12 mouse cellular contexts compared by ENCODE assay signal in the genomic region with DNA sequence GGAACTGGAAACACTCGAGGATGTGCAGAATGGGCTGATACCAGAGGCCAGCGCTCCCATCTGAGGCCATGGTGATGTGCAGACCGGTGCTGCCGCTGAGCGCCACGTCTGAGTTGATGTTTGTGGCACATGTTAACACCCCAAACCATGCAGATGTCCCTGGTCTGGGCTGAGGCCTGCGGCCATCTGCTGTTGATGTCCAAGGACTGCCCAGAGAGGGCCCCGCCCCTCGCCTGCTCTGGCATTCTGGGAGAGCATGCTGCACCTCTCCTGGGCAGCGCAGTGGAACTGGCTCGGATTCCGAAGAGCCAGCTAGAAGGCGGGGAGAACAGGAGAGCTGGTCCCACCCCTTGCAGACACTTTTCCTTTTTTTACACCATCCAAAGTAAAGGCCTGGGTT.
A peak's percentile ranks its signal among the peaks of the same experiment; 100 is the strongest.
DNase-seq lines count a peak whose midpoint lies in the region; ATAC-seq and TF ChIP-seq lines count a peak whose summit lies in the region.
"Had no signal": no experiment of that assay in that cellular context is flagged by ENCODE, and none has a peak within 500 bp of the region (broad histone marks: within the 10 kb centered on the region; RNA-seq: fewer than 3 reads in every experiment).

No protein-coding gene starts in this region.

- no peak for DNase-seq in forebrain, embryonic 10.5 days (ENCODE audit: extremely low spot score, low spot score)
- DNase-seq in kidney, adult 11 months = no peak
- no peak for DNase-seq in urinary bladder, postnatal 25 days (ENCODE audit: low spot score)
- no peak for DNase-seq in left cerebral cortex, adult 2 months (ENCODE audit: extremely low spot score in 1 of 2, low spot score in 2 of 2)
- DNase-seq: adrenal gland, postnatal 10 days; cerebellum, adult 9-10 months; right cerebral cortex, postnatal 25 days had no signal

- no peak overlapping the region for H3K4me2 ChIP-seq in forebrain, embryonic 12.5 days
- H3K4me2 ChIP-seq in kidney, embryonic 14.5 days (replicated peaks; ENCODE audit: low read depth, low read length) = no peak overlapping the region
- no peak overlapping the region for H3K4me2 ChIP-seq in neural tube, embryonic 12.5 days (replicated peaks)
- H3K4me2 ChIP-seq in neural tube, embryonic 15.5 days = no peak overlapping the region

- WGBS in forebrain, embryonic 12.5 days = 55% methylated on average over 13 of the region's 13 CpGs
- 54% methylated on average over 13 of the region's 13 CpGs for WGBS in forebrain, embryonic 10.5 days
- WGBS in kidney, embryonic 14.5 days = 53% methylated on average over 13 of the region's 13 CpGs
- WGBS in neural tube, embryonic 12.5 days = 52% methylated on average over 13 of the region's 13 CpGs
- WGBS in neural tube, embryonic 15.5 days = 61% methylated on average over 13 of the region's 13 CpGs

- no peak for TF ChIP-seq CTCF in left cerebral cortex, adult 2 months (IDR thresholded peaks at IDR 0.05)

- intact Hi-C loops in left cerebral cortex, adult 2 months (cut with DNase I) = loop anchor here (5.0 kb wide), 3 partner anchors 304 to 399 kb away; partner anchors contain the start of gene Twistnb

- H3K27me3 ChIP-seq in forebrain, embryonic 12.5 days = peaks cover 78% of the 10 kb centered on the region
- H3K27me3 ChIP-seq in forebrain, embryonic 10.5 days (ENCODE audit: poor library complexity, severe bottlenecking) = peaks cover 44% of the 10 kb centered on the region
- 0 out of 2 replicates have a peak, but pooled peaks cover 5% of the 10 kb centered on the region for H3K27me3 ChIP-seq in kidney, embryonic 14.5 days (ENCODE audit: control insufficient read depth, insufficient read depth, low read length)
- H3K27me3 ChIP-seq in neural tube, embryonic 12.5 days (replicated peaks) = no peaks in the 10 kb centered on the region
- peaks cover 15% of the 10 kb centered on the region; the same call in 1 of the 2 replicates for H3K27me3 ChIP-seq in neural tube, embryonic 15.5 days (replicated peaks)

- no peak overlapping the region for H3K27ac ChIP-seq in forebrain, embryonic 12.5 days
- H3K27ac ChIP-seq in forebrain, embryonic 10.5 days = no peak overlapping the region
- no peak overlapping the region for H3K27ac ChIP-seq in kidney, embryonic 14.5 days (ENCODE audit: low read depth, low read length)
- H3K27ac ChIP-seq in neural tube, embryonic 12.5 days = no peak overlapping the region
- H3K27ac ChIP-seq in neural tube, embryonic 15.5 days (replicated peaks) = no peak overlapping the region
- H3K27ac ChIP-seq in left cerebral cortex, adult 2 months = no peak overlapping the region
- H3K27ac ChIP-seq: midbrain, embryonic 10.5 days had no signal

- H3K4me1 ChIP-seq in forebrain, embryonic 12.5 days = peaks cover 18% of the 10 kb centered on the region
- peaks cover 18% of the 10 kb centered on the region for H3K4me1 ChIP-seq in forebrain, embryonic 10.5 days
- peaks cover 6% of the 10 kb centered on the region for H3K4me1 ChIP-seq in kidney, embryonic 14.5 days (ENCODE audit: control insufficient read depth, insufficient read depth, low read length)
- peaks cover 41% of the 10 kb centered on the region for H3K4me1 ChIP-seq in neural tube, embryonic 12.5 days
- H3K4me1 ChIP-seq in neural tube, embryonic 15.5 days = peaks cover 40% of the 10 kb centered on the region

- H3K9ac ChIP-seq in forebrain, embryonic 12.5 days = no peak overlapping the region
- no peak overlapping the region for H3K9ac ChIP-seq in kidney, embryonic 14.5 days (ENCODE audit: low read depth, low read length)
- no peak overlapping the region for H3K9ac ChIP-seq in neural tube, embryonic 12.5 days
- H3K9ac ChIP-seq in neural tube, embryonic 15.5 days (replicated peaks) = no peak overlapping the region

- H3K9me3 ChIP-seq in forebrain, embryonic 12.5 days = no peaks in the 10 kb centered on the region
- no peaks in the 10 kb centered on the region for H3K9me3 ChIP-seq in forebrain, embryonic 10.5 days
- H3K9me3 ChIP-seq in kidney, embryonic 14.5 days (ENCODE audit: control insufficient read depth, low read length) = no peaks in the 10 kb centered on the region
- H3K9me3 ChIP-seq in neural tube, embryonic 12.5 days = no peaks in the 10 kb centered on the region
- H3K9me3 ChIP-seq in neural tube, embryonic 15.5 days (replicated peaks) = no peaks in the 10 kb centered on the region
- H3K9me3 ChIP-seq: midbrain, embryonic 10.5 days had no signal

- H3K4me3 ChIP-seq in forebrain, embryonic 12.5 days (replicated peaks) = no peak overlapping the region
- no peak overlapping the region for H3K4me3 ChIP-seq in forebrain, embryonic 10.5 days
- H3K4me3 ChIP-seq in kidney, embryonic 14.5 days (ENCODE audit: low read length) = no peak overlapping the region
- H3K4me3 ChIP-seq in neural tube, embryonic 12.5 days = no peak overlapping the region
- H3K4me3 ChIP-seq in neural tube, embryonic 15.5 days (replicated peaks) = no peak overlapping the region
- H3K4me3 ChIP-seq in left cerebral cortex, adult 2 months = no peak overlapping the region
- H3K4me3 ChIP-seq: midbrain, embryonic 10.5 days had no signal

- no peaks in the 10 kb centered on the region for H3K36me3 ChIP-seq in forebrain, embryonic 12.5 days (replicated peaks)
- no peaks in the 10 kb centered on the region for H3K36me3 ChIP-seq in forebrain, embryonic 10.5 days (replicated peaks)
- no peaks in the 10 kb centered on the region for H3K36me3 ChIP-seq in kidney, embryonic 14.5 days (ENCODE audit: control insufficient read depth, insufficient read depth, low read length)
- no peaks in the 10 kb centered on the region for H3K36me3 ChIP-seq in neural tube, embryonic 12.5 days
- H3K36me3 ChIP-seq in neural tube, embryonic 15.5 days = no peaks in the 10 kb centered on the region
- H3K36me3 ChIP-seq: midbrain, embryonic 10.5 days had no signal

- peak; percentile 37; the same call in 1 of the 2 replicates for ATAC-seq in forebrain, embryonic 12.5 days (ENCODE audit: low FRiP score)
- ATAC-seq in kidney, embryonic 14.5 days (ENCODE audit: low FRiP score, low TSS enrichment) = 0 out of 2 replicates have a peak, but pooled peaks have one; percentile 29
- 0 out of 2 replicates have a peak, but pooled peaks have one; percentile 15 for ATAC-seq in neural tube, embryonic 12.5 days (ENCODE audit: low FRiP score, low read depth)
- no peak for ATAC-seq in neural tube, embryonic 15.5 days (ENCODE audit: low FRiP score)
